17 mouse cellular contexts compared by ENCODE assay signal in genomic region chr3:96485361-96485760, GRCm38 (mm10). TPM values are rescaled to one million over a fixed set of nuclear protein-coding genes. Genes with fewer than 3 reads are reported as not detected.
DNase-seq lines count a peak whose midpoint lies in the region; ATAC-seq and TF ChIP-seq lines count a peak whose summit lies in the region.
"Had no signal": no experiment of that assay in that cellular context is flagged by ENCODE, and none has a peak within 500 bp of the region (broad histone marks: within the 10 kb centered on the region; RNA-seq: fewer than 3 reads in every experiment).

No protein-coding gene starts in this region.

- H3K4me1 ChIP-seq in limb, embryonic 11.5 days (ENCODE audit: control insufficient read depth, insufficient read depth, low read length): peaks cover 3% of the 10 kb centered on the region; the same call in 1 of the 2 replicates
- peaks cover 15% of the 10 kb centered on the region for H3K4me1 ChIP-seq in limb, embryonic 10.5 days

- H3K9me3 ChIP-seq in limb, embryonic 11.5 days (ENCODE audit: control insufficient read depth, low read length): no peaks in the 10 kb centered on the region
- H3K9me3 ChIP-seq in limb, embryonic 10.5 days (replicated peaks): no peaks in the 10 kb centered on the region

- 0 out of 2 replicates have a peak overlapping the region, but pooled peaks have one; percentile 0 for H3K9ac ChIP-seq in limb, embryonic 11.5 days (ENCODE audit: low read length)

- H3ac ChIP-seq in C2C12 (ENCODE audit: control insufficient read depth, insufficient read length, low read depth): peak overlapping the region; percentile 30

- H3K27me3 ChIP-seq in limb, embryonic 11.5 days (ENCODE audit: control insufficient read depth, insufficient read depth, low read length): no peaks in the 10 kb centered on the region
- peaks cover 8% of the 10 kb centered on the region; the same call in 1 of the 2 replicates for H3K27me3 ChIP-seq in limb, embryonic 10.5 days (ENCODE audit: low read depth, poor library complexity, severe bottlenecking)
- H3K27me3 ChIP-seq in C2C12 (ENCODE audit: control insufficient read depth, insufficient read depth, insufficient read length): no peaks in the 10 kb centered on the region
- H3K27me3 ChIP-seq: Patski had no signal

- ATAC-seq in limb, embryonic 11.5 days (ENCODE audit: insufficient number of reproducible peaks, low FRiP score, low TSS enrichment, low read depth): no peak
- ATAC-seq in inflammation-experienced regulatory T-cells, adult 6 months: no peak

- H3K79me2 ChIP-seq in C2C12 (ENCODE audit: control insufficient read depth, insufficient read depth): no peaks in the 10 kb centered on the region

- TF ChIP-seq CTCF in C2C12 (IDR thresholded peaks at IDR 0.05; ENCODE audit: control insufficient read depth, insufficient read depth, insufficient read length): no peak

- peak; percentile 75 for DNase-seq in heart, adult 11 months
- no peak for DNase-seq in heart, adult 9 months (ENCODE audit: low spot score in 2 of 2)
- DNase-seq in limb, embryonic 11.5 days (ENCODE audit: low spot score): no peak
- DNase-seq in limb, embryonic 10.5 days (ENCODE audit: low spot score): no peak
- DNase-seq in induced T-regulatory cell, adult 2 months (ENCODE audit: low read depth): peak; percentile 32
- DNase-seq in gastrocnemius, postnatal 4 days (ENCODE audit: low spot score in 2 of 2): no peak
- DNase-seq: adrenal gland, adult 8-10 months; cerebellum, postnatal 36 days; kidney, postnatal 4 days; lung, postnatal 4 days; right cerebral cortex, adult 18-20 months had no signal

- no peak overlapping the region for H3K4me2 ChIP-seq in limb, embryonic 11.5 days (ENCODE audit: low read depth, severe bottlenecking)

- no peaks in the 10 kb centered on the region for H3K79me3 ChIP-seq in C2C12 (ENCODE audit: low read depth)

- H3K27ac ChIP-seq in limb, embryonic 11.5 days (replicated peaks; ENCODE audit: low read depth, low read length): no peak overlapping the region
- no peak overlapping the region for H3K27ac ChIP-seq in limb, embryonic 10.5 days

- H3K36me3 ChIP-seq in limb, embryonic 11.5 days (ENCODE audit: control insufficient read depth, insufficient read depth, low read length): no peaks in the 10 kb centered on the region
- H3K36me3 ChIP-seq in limb, embryonic 10.5 days: no peaks in the 10 kb centered on the region
- H3K36me3 ChIP-seq in C2C12 (ENCODE audit: control insufficient read depth, insufficient read depth): no peaks in the 10 kb centered on the region

- H3K4me3 ChIP-seq in limb, embryonic 11.5 days (ENCODE audit: low read depth, low read length): no peak overlapping the region
- no peak overlapping the region for H3K4me3 ChIP-seq in limb, embryonic 10.5 days
- no peak overlapping the region for H3K4me3 ChIP-seq in C2C12 (ENCODE audit: insufficient read depth, poor library complexity, severe bottlenecking)
- H3K4me3 ChIP-seq: myocyte had no signal

- 81% methylated on average over 2 of the region's 2 CpGs for WGBS in limb, embryonic 11.5 days
- WGBS in limb, embryonic 10.5 days: 72% methylated on average over 2 of the region's 2 CpGs

TF ChIP-seq in C2C12, 6 proteins besides CTCF, POLR2A, EP300 and RAD21:
- no peak for TF ChIP-seq FOSL1 (IDR thresholded peaks at IDR 0.05; ENCODE audit: insufficient read depth, low read length, poor library complexity, severe bottlenecking)
- no peak for TF ChIP-seq MYOD1 (IDR thresholded peaks at IDR 0.05; ENCODE audit: control insufficient read depth, insufficient read length, low read depth)
- no peak for TF ChIP-seq CEBPB (IDR thresholded peaks at IDR 0.05; ENCODE audit: low read depth)
- TF ChIP-seq MAX (IDR thresholded peaks at IDR 0.05): no peak
- TF ChIP-seq USF1 (IDR thresholded peaks at IDR 0.05; ENCODE audit: low read depth): no peak
- TF ChIP-seq MYOG (IDR thresholded peaks at IDR 0.05; ENCODE audit: control insufficient read depth, extremely low read depth, insufficient read length): no peak

RNA-seq across cellular contexts. Expression of gene BC107364, which starts 33.3 kb away (rescaled TPM):
- polyA plus RNA-seq in limb, embryonic 11.5 days (2014; fragmentation: Nextera tagmentation; extraction: Ambion mirVana): not detected in 2 replicates
- polyA plus RNA-seq in limb, embryonic 10.5 days (2016; fragmentation: Nextera tagmentation; extraction: Ambion mirVana): 0.14 TPM in 1 of 2 replicates, not detected in the other
- polyA plus RNA-seq in C2C12 (2012; fragmentation: generic; extraction: Trizol): not detected
- total RNA-seq in gastrocnemius, postnatal 4 days (2021): not detected
- polyA plus RNA-seq in inflammation-experienced regulatory T-cells, adult 6 months (2017; shearing (Covaris generic)): not detected
- total RNA-seq: adrenal gland, adult 8-10 months; hematopoietic stem cell, adult 5-6 weeks; left cerebral cortex, adult 8-10 months had no signal
- polyA plus RNA-seq: myocyte, Patski had no signal

RNA-seq across cellular contexts. Expression of gene Hfe2, which starts 39.6 kb away (rescaled TPM):
- 1.7 and 1.8 TPM in 2 replicates for polyA plus RNA-seq in limb, embryonic 11.5 days (2014; fragmentation: Nextera tagmentation; extraction: Ambion mirVana)
- 0.58 and 0.84 TPM in 2 replicates for polyA plus RNA-seq in limb, embryonic 10.5 days (2016; fragmentation: Nextera tagmentation; extraction: Ambion mirVana)
- 0.23 TPM for polyA plus RNA-seq in C2C12 (2012; fragmentation: generic; extraction: Trizol)
- total RNA-seq in gastrocnemius, postnatal 4 days (2021): 100 to 1,000 TPM; 283 to 297 TPM
- polyA plus RNA-seq in inflammation-experienced regulatory T-cells, adult 6 months (2017; shearing (Covaris generic)): not detected
- total RNA-seq: hematopoietic stem cell, adult 5-6 weeks had no signal
- polyA plus RNA-seq: Patski had no signal

Comparison
In these comparisons a context has a peak if more than half of its experiments do, and no peak if none do; other contexts are left out.
1. DNase-seq: peak in heart, adult 11 months (single experiment) and induced T-regulatory cell, adult 2 months (single experiment); none in heart, adult 9 months (0 of 2), limb, embryonic 11.5 days (single experiment), limb, embryonic 10.5 days (single experiment) and gastrocnemius, postnatal 4 days (0 of 2).